Mouse (Mus musculus) small intestine, adult 2 months (tissue): Measurements from ENCODE around the gene Spock3.

ENCODE experiments used
- CTCF ChIP-seq: fragments of 200-500 bp; IDR thresholded peaks from 2 replicates; pipeline ENCODE4 v1.5.1; 2012; ENCODE audit warnings: low read depth, mild to moderate bottlenecking, control low read depth, inconsistent platforms, low read length, moderate library complexity, mixed read lengths; ENCODE audit not compliant: insufficient replicate concordance, insufficient read length; ENCODE audit errors: extremely low read depth
- POLR2A ChIP-seq: fragments of 200-500 bp; IDR thresholded peaks from 2 replicates; pipeline ENCODE4 v1.6.1; 2012; ENCODE audit warnings: low read depth, mild to moderate bottlenecking, control low read depth, inconsistent platforms, low read length, moderate library complexity

- no peak for TF ChIP-seq POLR2A
- no peak for TF ChIP-seq CTCF
Measured at GRCm38 (mm10) chr8:62952481-62952880, 1.7 kb downstream of the Spock3 start.
